Mouse (Mus musculus): Measurements from ENCODE around the gene Rgs9. TPM values are rescaled to one million over a fixed set of nuclear protein-coding genes. Genes with fewer than 3 reads are reported as not detected.
"Not testable (repeated sequence)": the region's sequence is repeated elsewhere in the genome, so short reads cannot be mapped to it uniquely, and the experiment has no call there.

Rgs9 gene
- total RNA-seq (2017) = 0.35 and 0.49 TPM in 2 replicates

GRCm38 (mm10) chr11:109297710-109298375 is at the start of gene Rgs9:
TSS of gene Rgs9 (minus strand) at chr11:109298129.
- ATAC-seq (ENCODE audit: extremely low read depth, insufficient number of reproducible peaks, low FRiP score, poor library complexity, severe bottlenecking) = peak; percentile 89

- ATAC-seq (ENCODE audit: extremely low read depth, insufficient number of reproducible peaks, low FRiP score, poor library complexity, severe bottlenecking) = peak; percentile 45; the same call in 1 of the 2 replicates
Measured at GRCm38 (mm10) chr11:109347242-109347959, 49.5 kb upstream of the Rgs9 start.

GRCm38 (mm10) chr11:109343991-109344599 is 46.2 kb upstream of the Rgs9 start:
- no peak for ATAC-seq (ENCODE audit: extremely low read depth, insufficient number of reproducible peaks, low FRiP score, poor library complexity, severe bottlenecking)

GRCm38 (mm10) chr11:109343558-109343957 is 45.6 kb upstream of the Rgs9 start:
- no peak for ATAC-seq (ENCODE audit: extremely low read depth, insufficient number of reproducible peaks, low FRiP score, poor library complexity, severe bottlenecking)

- ATAC-seq (ENCODE audit: extremely low read depth, insufficient number of reproducible peaks, low FRiP score, poor library complexity, severe bottlenecking) = not testable (repeated sequence)
Measured at GRCm38 (mm10) chr11:109342666-109343065, 44.7 kb upstream of the Rgs9 start.

- no peak for ATAC-seq (ENCODE audit: extremely low read depth, insufficient number of reproducible peaks, low FRiP score, poor library complexity, severe bottlenecking)
Measured at GRCm38 (mm10) chr11:109340541-109340940, 42.6 kb upstream of the Rgs9 start.

GRCm38 (mm10) chr11:109339155-109339938 is 41.4 kb upstream of the Rgs9 start:
- ATAC-seq (ENCODE audit: extremely low read depth, insufficient number of reproducible peaks, low FRiP score, poor library complexity, severe bottlenecking) = no peak

- no peak for ATAC-seq (ENCODE audit: extremely low read depth, insufficient number of reproducible peaks, low FRiP score, poor library complexity, severe bottlenecking)
Measured at GRCm38 (mm10) chr11:109335890-109336289, 38.0 kb upstream of the Rgs9 start.

- no peak for ATAC-seq (ENCODE audit: extremely low read depth, insufficient number of reproducible peaks, low FRiP score, poor library complexity, severe bottlenecking)
Measured at GRCm38 (mm10) chr11:109334773-109335172, 36.8 kb upstream of the Rgs9 start.

GRCm38 (mm10) chr11:109332722-109333121 is 34.8 kb upstream of the Rgs9 start:
- ATAC-seq (ENCODE audit: extremely low read depth, insufficient number of reproducible peaks, low FRiP score, poor library complexity, severe bottlenecking) = no peak

- peak; percentile 96 for ATAC-seq (ENCODE audit: extremely low read depth, insufficient number of reproducible peaks, low FRiP score, poor library complexity, severe bottlenecking)
Measured at GRCm38 (mm10) chr11:109331424-109331824, 33.5 kb upstream of the Rgs9 start.

- no peak for ATAC-seq (ENCODE audit: extremely low read depth, insufficient number of reproducible peaks, low FRiP score, poor library complexity, severe bottlenecking)
Measured at GRCm38 (mm10) chr11:109330706-109331393, 32.9 kb upstream of the Rgs9 start.

- ATAC-seq (ENCODE audit: extremely low read depth, insufficient number of reproducible peaks, low FRiP score, poor library complexity, severe bottlenecking) = no peak
Measured at GRCm38 (mm10) chr11:109329331-109329730, 31.4 kb upstream of the Rgs9 start.

GRCm38 (mm10) chr11:109327952-109328351 is 30.0 kb upstream of the Rgs9 start:
- ATAC-seq (ENCODE audit: extremely low read depth, insufficient number of reproducible peaks, low FRiP score, poor library complexity, severe bottlenecking) = no peak

- ATAC-seq (ENCODE audit: extremely low read depth, insufficient number of reproducible peaks, low FRiP score, poor library complexity, severe bottlenecking) = no peak
Measured at GRCm38 (mm10) chr11:109327381-109327780, 29.5 kb upstream of the Rgs9 start.

- ATAC-seq (ENCODE audit: extremely low read depth, insufficient number of reproducible peaks, low FRiP score, poor library complexity, severe bottlenecking) = no peak
Measured at GRCm38 (mm10) chr11:109326270-109326669, 28.3 kb upstream of the Rgs9 start.

- ATAC-seq (ENCODE audit: extremely low read depth, insufficient number of reproducible peaks, low FRiP score, poor library complexity, severe bottlenecking) = no peak
Measured at GRCm38 (mm10) chr11:109320361-109320933, 22.5 kb upstream of the Rgs9 start.

- ATAC-seq (ENCODE audit: extremely low read depth, insufficient number of reproducible peaks, low FRiP score, poor library complexity, severe bottlenecking) = no peak
Measured at GRCm38 (mm10) chr11:109319946-109320345, 22.0 kb upstream of the Rgs9 start.

Measured in neutrophil, adult 5-6 weeks (primary cell).